Mouse (Mus musculus) midbrain, embryonic 12.5 days (tissue): Measurements from ENCODE around the gene Abhd15. TPM values are rescaled to one million over a fixed set of nuclear protein-coding genes. Genes with fewer than 3 reads are reported as not detected.

Source experiments
- ATAC-seq: fragments of 200-750 bp; cut with Nextera tagmentation; 2 replicates; pipeline ENCODE4 v1.8.0; 2017; ENCODE audit warnings: low read depth, moderate TSS enrichment, moderate library complexity; ENCODE audit not compliant: low FRiP score
- H3K27ac ChIP-seq: fragments of 300-500 bp; sonication (generic); replicated peaks from 2 replicates; pipeline ENCODE4 v1.5.1; 2016; ENCODE audit warnings: mild to moderate bottlenecking
- H3K27me3 ChIP-seq: fragments of 300-500 bp; sonication (generic); 2 replicates; pipeline ENCODE4 v1.6.1; 2016; ENCODE audit warnings: mild to moderate bottlenecking
- H3K36me3 ChIP-seq: fragments of 300-500 bp; sonication (generic); 2 replicates; pipeline ENCODE4 v1.6.1; 2016
- H3K4me1 ChIP-seq: fragments of 300-500 bp; sonication (generic); 2 replicates; pipeline ENCODE4 v1.6.1; 2016
- H3K4me2 ChIP-seq: fragments of 300-500 bp; sonication (generic); replicated peaks from 2 replicates; pipeline ENCODE4 v1.6.1; 2016; ENCODE audit warnings: mild to moderate bottlenecking, moderate library complexity
- H3K4me3 ChIP-seq: fragments of 300-500 bp; sonication (generic); 2 replicates; pipeline ENCODE4 v1.5.1; 2016; ENCODE audit warnings: mild to moderate bottlenecking
- H3K9ac ChIP-seq: fragments of 300-500 bp; sonication (generic); replicated peaks from 2 replicates; pipeline ENCODE4 v1.6.1; 2016; ENCODE audit warnings: mild to moderate bottlenecking, moderate library complexity
- H3K9me3 ChIP-seq: fragments of 300-500 bp; sonication (generic); 2 replicates; pipeline ENCODE4 v1.6.1; 2016; ENCODE audit warnings: mild to moderate bottlenecking
- WGBS: fragments of 180-500 bp; shearing (Covaris S2); methylation state at CpG from one replicate; pipeline ENCODE4 v1.1.7; 2016; 5-methylcytosine and 5-hydroxymethylcytosine counted together
- polyA plus RNA-seq: library from polyadenylated mRNA; unstranded; fragments of >200 nt; fragmentation: Nextera tagmentation; extraction: Ambion mirVana; gene quantifications from 2 replicates; pipeline ENCODE4 v1.2.1, GENCODE M21; 2016

Gene Abhd15
- polyA plus RNA-seq, 1 experiment from 2014 or later = 3.4 TPM

DNA sequence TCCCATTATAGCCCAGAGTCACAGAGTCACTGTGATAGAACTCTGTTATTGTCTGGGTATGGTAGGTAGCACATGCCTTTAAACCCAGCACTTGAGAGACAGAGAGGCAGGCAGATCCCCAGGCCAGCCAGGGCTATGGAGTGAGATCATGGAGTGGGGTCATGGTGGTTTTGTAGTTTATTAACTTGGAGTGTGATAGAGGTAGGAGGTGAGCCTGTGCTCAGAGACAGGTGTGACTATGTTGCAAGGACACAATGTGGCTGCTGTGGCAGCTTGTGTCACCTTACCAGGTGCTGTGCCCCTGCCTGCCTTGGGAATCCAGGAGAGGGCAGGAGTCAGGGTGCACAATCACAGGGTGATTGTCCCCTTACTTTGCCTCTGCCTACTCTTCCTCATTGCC, 19.4 kb upstream of the Abhd15 start:
- H3K9me3 ChIP-seq = no peaks in the 10 kb centered on the region
- no peak for ATAC-seq
- peaks cover 17% of the 10 kb centered on the region for H3K36me3 ChIP-seq
- H3K27me3 ChIP-seq = no peaks in the 10 kb centered on the region
- H3K4me3 ChIP-seq = no peak overlapping the region
- no peak overlapping the region for H3K27ac ChIP-seq
- peaks cover 70% of the 10 kb centered on the region for H3K4me1 ChIP-seq
- no peak overlapping the region for H3K4me2 ChIP-seq
- peak overlapping the region; percentile 97; the same call in 1 of the 2 replicates for H3K9ac ChIP-seq

DNA sequence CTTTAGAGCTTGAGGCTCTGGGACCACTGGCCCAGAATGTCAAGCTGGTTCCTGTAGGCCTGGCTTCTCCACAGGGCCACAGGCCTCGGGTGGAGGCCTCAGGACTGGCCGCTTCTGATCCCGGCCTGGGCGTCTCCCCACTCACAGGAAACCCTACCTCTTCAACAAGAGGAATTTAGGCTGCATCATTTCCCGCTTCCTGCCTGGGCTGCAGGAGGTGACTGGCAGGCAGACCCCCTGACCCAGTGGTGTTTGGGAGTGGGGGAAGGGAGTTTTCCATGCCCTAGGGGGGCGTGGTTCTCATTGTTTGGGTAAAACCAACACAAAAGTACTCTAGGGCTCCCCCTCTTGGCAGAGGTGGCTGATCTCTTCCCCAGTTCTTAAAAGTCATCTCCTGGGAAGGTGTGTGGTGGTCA, 17.6 kb upstream of the Abhd15 start:
- ATAC-seq = no peak
- Histone ChIP-seq H3K9ac (no peak overlapping the region), H3K27ac (peak overlapping the region; percentile 12; the same call in 1 of the 2 replicates), H3K4me1 (peaks cover 61% of the 10 kb centered on the region), H3K27me3 (no peaks in the 10 kb centered on the region), H3K4me2 (no peak overlapping the region), H3K36me3 (peaks cover 27% of the 10 kb centered on the region), H3K4me3 (no peak overlapping the region), H3K9me3 (no peaks in the 10 kb centered on the region)
- 9% methylated on average over 6 of the region's 6 CpGs for WGBS

DNA sequence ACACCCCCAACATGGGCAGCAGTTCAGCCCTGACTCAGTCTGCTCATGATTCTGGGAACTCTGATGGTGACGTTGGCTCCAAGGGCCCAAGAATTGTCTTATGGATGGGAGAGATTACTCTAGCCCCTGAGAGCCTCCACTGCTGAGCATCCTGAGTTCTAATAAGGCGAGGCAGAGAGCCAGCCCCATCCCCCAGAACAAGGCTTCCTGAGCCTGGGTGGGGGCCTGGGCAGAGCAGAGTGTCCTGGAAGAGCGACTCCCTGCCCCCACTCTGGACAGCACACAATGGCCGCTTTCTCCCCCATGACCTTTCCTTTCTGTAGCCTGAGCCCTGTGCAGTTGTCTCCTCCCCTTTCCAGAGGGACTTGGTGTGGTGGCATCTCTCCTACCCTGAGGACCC, 17.1 kb upstream of the Abhd15 start:
- Histone ChIP-seq H3K4me1 (peaks cover 56% of the 10 kb centered on the region), H3K27ac (peak overlapping the region; percentile 22; the same call in 1 of the 2 replicates), H3K36me3 (peaks cover 32% of the 10 kb centered on the region), H3K27me3 (no peaks in the 10 kb centered on the region), H3K9me3 (no peaks in the 10 kb centered on the region), H3K4me2 (no peak overlapping the region), H3K9ac (no peak overlapping the region), H3K4me3 (no peak overlapping the region)
- 18% methylated on average over 4 of the region's 4 CpGs for WGBS
- no peak for ATAC-seq

DNA sequence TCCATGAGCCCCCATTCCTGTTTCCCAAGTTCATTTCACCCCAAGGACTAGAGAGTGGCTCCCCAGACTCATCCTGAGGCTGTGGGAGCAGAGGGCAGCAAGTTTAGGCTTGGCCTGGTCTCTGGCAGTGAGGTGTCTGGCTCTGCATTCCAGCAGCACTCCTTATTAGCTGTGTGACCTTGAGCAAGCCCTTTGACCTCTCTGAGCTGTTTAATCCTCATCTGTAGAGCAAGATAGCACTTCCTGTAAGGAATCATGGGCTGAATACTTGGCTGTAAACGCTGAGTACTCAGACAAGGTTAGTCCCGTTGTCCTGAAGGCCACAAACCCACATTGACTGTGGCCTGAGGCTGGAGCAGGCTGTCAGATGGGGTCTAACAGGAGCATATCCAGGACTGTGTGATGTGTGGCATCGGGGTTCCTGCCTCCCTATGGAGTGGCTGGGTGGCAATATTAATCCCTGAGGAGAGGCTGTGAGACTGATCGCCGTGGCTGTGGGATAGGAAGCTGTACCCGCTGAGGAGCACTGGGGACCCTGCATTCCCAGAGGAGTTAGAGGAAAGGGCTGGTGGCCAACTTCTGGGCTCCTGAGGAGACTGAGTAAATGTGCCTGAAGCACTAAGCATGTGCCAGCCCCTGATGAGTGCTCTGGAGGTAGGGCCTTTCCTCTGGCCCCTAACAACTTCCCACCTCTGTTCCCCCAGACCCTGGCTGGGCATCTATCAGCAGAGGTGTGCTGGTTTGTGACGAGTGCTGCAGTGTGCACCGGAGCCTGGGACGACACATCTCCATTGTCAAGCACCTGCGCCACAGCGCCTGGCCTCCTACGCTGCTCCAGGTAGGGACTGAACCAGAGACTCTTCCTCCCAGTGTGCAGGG, 16.4 kb upstream of the Abhd15 start:
- Histone ChIP-seq H3K27ac (peak overlapping the region; percentile 22; the same call in 1 of the 2 replicates), H3K9me3 (no peaks in the 10 kb centered on the region), H3K4me1 (peaks cover 56% of the 10 kb centered on the region), H3K27me3 (no peaks in the 10 kb centered on the region), H3K36me3 (peaks cover 38% of the 10 kb centered on the region), H3K4me3 (no peak overlapping the region), H3K9ac (0 out of 2 replicates have a peak overlapping the region, but pooled peaks have one; percentile 0), H3K4me2 (no peak overlapping the region)
- no peak for ATAC-seq
- WGBS = 67% methylated on average over 12 of the region's 12 CpGs

DNA sequence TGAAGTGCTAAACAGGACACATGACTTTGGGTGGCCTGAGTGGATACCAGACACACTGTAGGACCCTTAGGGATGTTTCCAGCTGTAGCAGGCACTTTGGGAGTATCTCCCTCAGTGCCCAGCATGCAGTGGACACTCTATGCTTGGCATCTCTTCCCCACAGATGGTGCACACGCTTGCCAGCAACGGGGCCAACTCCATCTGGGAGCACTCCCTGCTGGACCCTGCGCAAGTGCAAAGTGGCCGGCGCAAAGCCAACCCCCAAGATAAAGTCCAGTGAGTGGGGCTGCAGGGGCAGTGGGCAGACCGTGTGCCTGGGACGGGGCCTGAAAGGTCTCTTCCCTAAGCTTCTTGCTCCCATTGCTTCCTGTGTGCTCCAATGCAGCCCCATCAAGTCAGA, 15.6 kb upstream of the Abhd15 start:
- no peaks in the 10 kb centered on the region for H3K27me3 ChIP-seq
- H3K27ac ChIP-seq = no peak overlapping the region
- no peak overlapping the region for H3K9ac ChIP-seq
- WGBS = 92% methylated on average over 7 of the region's 7 CpGs
- H3K36me3 ChIP-seq = peaks cover 47% of the 10 kb centered on the region
- H3K9me3 ChIP-seq = no peaks in the 10 kb centered on the region
- no peak overlapping the region for H3K4me2 ChIP-seq
- no peak for ATAC-seq
- no peak overlapping the region for H3K4me3 ChIP-seq
- H3K4me1 ChIP-seq = peaks cover 49% of the 10 kb centered on the region

DNA sequence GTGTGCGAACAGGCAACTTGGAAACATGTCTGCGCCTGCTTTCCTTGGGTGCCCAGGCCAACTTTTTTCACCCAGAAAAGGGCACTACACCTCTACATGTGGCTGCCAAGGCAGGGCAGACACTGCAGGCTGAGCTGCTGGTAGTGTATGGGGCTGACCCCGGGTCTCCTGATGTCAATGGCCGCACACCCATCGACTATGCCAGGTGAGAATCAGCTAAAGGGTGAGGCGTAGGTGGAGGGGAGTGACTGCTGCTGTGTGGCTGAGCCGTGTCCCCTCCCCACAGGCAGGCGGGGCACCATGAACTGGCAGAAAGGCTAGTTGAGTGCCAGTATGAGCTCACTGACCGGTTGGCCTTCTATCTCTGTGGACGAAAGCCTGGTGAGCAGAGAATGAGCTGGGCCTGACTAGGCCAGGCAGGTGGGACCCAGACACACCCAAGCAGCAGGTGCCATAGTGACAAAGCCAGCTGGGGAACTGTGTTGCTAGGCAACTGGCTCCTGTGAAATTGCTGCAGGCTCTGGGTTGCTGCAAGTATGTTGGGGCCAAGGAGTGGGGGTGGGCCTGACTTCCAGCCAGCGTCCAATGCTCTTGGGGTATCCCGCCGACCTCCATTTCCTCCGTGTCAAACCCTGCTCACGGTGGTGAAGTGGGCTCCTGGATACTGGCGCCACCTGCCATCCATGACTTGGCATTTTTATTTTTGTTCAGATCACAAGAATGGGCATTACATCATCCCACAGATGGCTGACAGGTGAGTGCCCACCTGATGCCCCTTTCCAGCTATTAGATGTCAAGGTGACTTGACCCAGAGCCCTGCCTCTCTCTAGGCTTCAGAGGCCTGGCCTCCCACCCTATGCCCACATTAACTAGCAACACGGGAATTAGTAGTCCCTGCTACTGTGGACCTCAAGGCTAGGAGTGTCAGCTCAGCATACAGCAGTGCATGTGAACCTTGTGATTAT, 14.3 kb upstream of the Abhd15 start:
- peaks cover 36% of the 10 kb centered on the region for H3K4me1 ChIP-seq
- peak overlapping the region; percentile 40; the same call in 1 of the 2 replicates for H3K27ac ChIP-seq
- no peak overlapping the region for H3K4me3 ChIP-seq
- 84% methylated on average over 17 of the region's 17 CpGs for WGBS
- peaks cover 60% of the 10 kb centered on the region for H3K36me3 ChIP-seq
- H3K4me2 ChIP-seq = no peak overlapping the region
- ATAC-seq = no peak
- H3K9me3 ChIP-seq = no peaks in the 10 kb centered on the region
- H3K9ac ChIP-seq = no peak overlapping the region
- H3K27me3 ChIP-seq = no peaks in the 10 kb centered on the region

DNA sequence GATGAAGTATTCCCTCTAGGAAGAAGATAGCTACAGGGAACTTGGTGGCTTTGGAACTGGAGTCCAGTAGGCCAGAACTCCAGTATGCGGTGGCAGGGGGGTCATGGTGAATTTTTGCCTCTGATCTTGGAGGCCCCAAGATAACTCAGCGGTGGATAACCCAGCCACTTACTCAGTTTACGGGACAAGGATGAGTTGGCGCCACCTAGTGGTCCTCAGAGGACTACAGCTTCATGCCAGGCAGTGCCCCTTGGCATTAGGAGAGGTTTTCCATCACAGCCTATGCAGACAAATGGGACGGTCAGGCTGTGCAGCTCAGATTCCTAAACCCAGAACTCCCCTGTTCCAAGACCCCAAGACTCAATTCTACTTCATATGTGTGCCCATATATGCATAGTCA, 13.5 kb upstream of the Abhd15 start:
- Histone ChIP-seq H3K36me3 (peaks cover 67% of the 10 kb centered on the region), H3K27ac (no peak overlapping the region), H3K4me1 (peaks cover 33% of the 10 kb centered on the region), H3K4me2 (no peak overlapping the region), H3K27me3 (no peaks in the 10 kb centered on the region), H3K9ac (no peak overlapping the region), H3K9me3 (no peaks in the 10 kb centered on the region), H3K4me3 (no peak overlapping the region)
- no peak for ATAC-seq
- WGBS = 21% methylated on average over 5 of the region's 5 CpGs

DNA sequence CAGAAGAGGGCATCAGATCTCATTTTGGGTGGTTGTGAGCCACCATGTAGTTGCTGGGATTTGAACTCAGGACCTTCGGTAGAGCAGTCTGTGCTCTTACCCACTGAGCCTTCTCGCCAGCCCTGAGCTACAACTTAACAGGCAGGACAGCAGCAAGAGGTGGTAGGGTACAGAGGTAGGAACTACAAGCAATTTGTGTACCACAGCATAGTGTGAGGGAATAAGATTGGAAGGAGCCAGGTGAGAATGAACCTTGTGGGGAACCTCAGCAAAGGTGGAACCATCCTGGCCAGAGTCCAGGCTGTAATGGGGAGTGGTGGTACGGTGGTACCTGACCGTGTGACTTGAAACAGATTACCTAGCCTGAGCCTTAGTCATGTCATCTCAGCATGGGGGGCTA, 12.9 kb upstream of the Abhd15 start:
- Histone ChIP-seq H3K9me3 (no peaks in the 10 kb centered on the region), H3K9ac (no peak overlapping the region), H3K36me3 (peaks cover 73% of the 10 kb centered on the region), H3K4me3 (no peak overlapping the region), H3K4me1 (peaks cover 30% of the 10 kb centered on the region), H3K4me2 (no peak overlapping the region), H3K27ac (no peak overlapping the region), H3K27me3 (no peaks in the 10 kb centered on the region)
- no peak for ATAC-seq
- 93% methylated on average over 4 of the region's 4 CpGs for WGBS

DNA sequence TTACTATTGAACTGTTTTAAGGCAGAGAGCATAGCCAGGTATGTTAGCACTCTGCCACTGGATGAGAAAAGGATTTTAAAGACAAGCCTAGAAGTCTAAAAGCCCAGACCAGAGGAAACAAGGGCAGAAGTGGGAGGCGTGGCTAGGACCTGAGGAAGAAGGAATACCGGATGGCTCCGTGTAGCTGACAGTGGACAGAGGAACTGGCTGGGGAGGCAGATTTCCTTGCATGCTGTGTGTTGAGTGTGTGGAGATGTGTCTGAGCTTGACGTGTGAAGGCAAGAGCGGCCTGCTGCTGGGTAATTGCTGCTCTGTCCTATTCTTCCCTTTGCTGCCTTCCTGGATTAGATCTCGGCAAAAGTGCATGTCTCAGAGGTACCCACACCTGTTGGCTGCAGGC, 12.4 kb upstream of the Abhd15 start:
- Histone ChIP-seq H3K9ac (0 out of 2 replicates have a peak overlapping the region, but pooled peaks have one; percentile 6), H3K4me1 (peaks cover 25% of the 10 kb centered on the region), H3K9me3 (no peaks in the 10 kb centered on the region), H3K27me3 (no peaks in the 10 kb centered on the region), H3K36me3 (peaks cover 78% of the 10 kb centered on the region), H3K27ac (no peak overlapping the region), H3K4me2 (no peak overlapping the region), H3K4me3 (no peak overlapping the region)
- ATAC-seq = no peak
- 88% methylated on average over 6 of the region's 6 CpGs for WGBS

DNA sequence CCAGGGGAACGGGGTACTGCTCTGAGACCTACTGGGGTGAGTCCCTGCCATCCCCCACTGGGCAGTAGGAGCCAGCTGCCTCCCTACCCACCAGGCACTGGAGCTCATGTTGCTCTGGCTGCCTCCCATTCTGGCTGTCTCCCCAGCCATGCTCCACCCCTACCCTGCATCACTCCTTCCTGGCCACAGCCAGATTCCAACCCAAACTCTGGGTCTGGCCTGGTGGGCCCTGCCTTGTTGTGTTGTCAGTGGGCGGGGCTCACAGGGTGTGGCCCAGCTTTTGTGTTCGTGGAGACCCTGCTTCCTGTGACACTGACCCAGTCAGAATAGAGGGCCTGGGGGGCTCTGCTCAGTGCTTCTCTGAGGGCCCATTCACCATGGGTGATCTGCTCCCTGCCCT, 11.4 kb upstream of the Abhd15 start:
- no peak for ATAC-seq
- no peaks in the 10 kb centered on the region for H3K9me3 ChIP-seq
- H3K4me2 ChIP-seq = no peak overlapping the region
- no peaks in the 10 kb centered on the region; the same call in 1 of the 2 replicates for H3K27me3 ChIP-seq
- H3K9ac ChIP-seq = no peak overlapping the region
- peaks cover 81% of the 10 kb centered on the region for H3K36me3 ChIP-seq
- no peak overlapping the region for H3K4me3 ChIP-seq
- 70% methylated on average over 3 of the region's 3 CpGs for WGBS
- no peak overlapping the region for H3K27ac ChIP-seq
- peaks cover 21% of the 10 kb centered on the region for H3K4me1 ChIP-seq

DNA sequence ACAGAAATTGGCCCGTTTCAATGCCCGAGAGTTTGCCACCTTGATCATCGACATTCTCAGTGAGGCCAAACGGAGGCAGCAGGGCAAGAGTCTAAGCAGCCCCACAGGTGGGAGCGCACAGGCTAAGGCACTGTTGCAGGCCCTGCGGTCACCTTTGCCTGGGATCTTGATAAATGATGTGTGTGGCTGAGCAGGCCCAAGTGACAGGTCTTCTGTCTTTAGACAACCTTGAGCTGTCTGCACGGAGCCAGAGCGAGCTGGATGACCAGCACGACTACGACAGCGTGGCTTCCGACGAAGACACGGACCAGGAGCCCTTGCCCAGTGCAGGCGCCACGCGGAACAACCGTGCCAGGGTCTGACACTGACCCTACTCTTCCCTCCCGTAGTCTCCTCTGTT, 10.5 kb upstream of the Abhd15 start:
- no peaks in the 10 kb centered on the region for H3K9me3 ChIP-seq
- H3K27ac ChIP-seq = no peak overlapping the region
- WGBS = 96% methylated on average over 19 of the region's 19 CpGs
- H3K4me2 ChIP-seq = no peak overlapping the region
- peaks cover 75% of the 10 kb centered on the region for H3K36me3 ChIP-seq
- no peak for ATAC-seq
- H3K4me3 ChIP-seq = no peak overlapping the region
- no peak overlapping the region for H3K9ac ChIP-seq
- peaks cover 21% of the 10 kb centered on the region for H3K4me1 ChIP-seq
- no peaks in the 10 kb centered on the region; the same call in 1 of the 2 replicates for H3K27me3 ChIP-seq
